Mouse (Mus musculus) spleen, adult 2 months (tissue): ENCODE results near the gene Snx30.

Source experiments
- CTCF ChIP-seq: fragments of 200-500 bp; IDR thresholded peaks from 2 replicates; pipeline ENCODE4 v1.5.1; 2011; ENCODE audit warnings: mild to moderate bottlenecking, inconsistent platforms; ENCODE audit not compliant: insufficient read depth, insufficient read length, insufficient replicate concordance; ENCODE audit errors: extremely low read depth
- POLR2A ChIP-seq: fragments of 200-500 bp; IDR thresholded peaks from 2 replicates; pipeline ENCODE4 v1.6.1; 2011; ENCODE audit warnings: low read depth, low read length, inconsistent platforms

DNA sequence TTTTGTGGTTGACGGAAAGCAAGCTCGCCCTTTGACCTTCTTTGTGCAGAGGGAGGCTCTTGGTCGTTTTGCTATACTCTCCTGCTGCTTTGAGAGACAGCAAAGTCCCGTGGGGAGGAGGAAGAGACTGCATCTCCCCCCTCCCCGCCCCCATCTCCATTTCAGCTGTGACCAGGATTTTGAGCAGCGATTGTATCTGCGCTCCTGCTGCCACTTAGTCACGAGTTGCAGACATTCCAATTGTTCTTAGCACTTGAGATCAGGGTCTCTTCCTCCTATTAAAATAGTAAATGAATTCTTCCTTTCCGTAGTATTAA, 1.2 kb downstream of the Snx30 start:
- TF ChIP-seq POLR2A (no peak), CTCF (no peak)
